Mouse (Mus musculus): ENCODE measurements around the gene Bcar1.

GRCm38 (mm10) chr8:111726102-111726900 lies 17.3 kb downstream of the Bcar1 start:
- TF ChIP-seq FLI1 (IDR thresholded peaks at IDR 0.05; ENCODE audit: low read length) (0 out of 2 replicates have a peak, but pooled peaks have one; percentile 37), GATA1 (IDR thresholded peaks at IDR 0.05; ENCODE audit: borderline replicate concordance, low read length) (no peak)

Data from megakaryocyte, embryonic 14.5 days (primary cell).